Mouse (Mus musculus): ENCODE data around the gene Slc15a4.

The Slc15a4 gene

GRCm38 (mm10) chr5:127632167-127633145 lies at the start of gene Slc15a4, which contains the start of gene Glt1d1:
TSS of gene Slc15a4 (minus strand) at chr5:127632897.
TSS of gene Glt1d1 (plus strand) at chr5:127632262.
- DNase-seq (ENCODE audit: low read depth): no peak

GRCm38 (mm10) chr5:127678501-127678900 lies 45.8 kb upstream of the Slc15a4 start:
- no peak for DNase-seq (ENCODE audit: low read depth)

GRCm38 (mm10) chr5:127677561-127677960 lies 44.9 kb upstream of the Slc15a4 start:
- no peak for DNase-seq (ENCODE audit: low read depth)

- no peak for DNase-seq (ENCODE audit: low read depth)
These were observed 41.2 kb upstream of the Slc15a4 start for GRCm38 (mm10) chr5:127673913-127674312.

GRCm38 (mm10) chr5:127660979-127661378 lies 28.3 kb upstream of the Slc15a4 start:
- no peak for DNase-seq (ENCODE audit: low read depth)

- DNase-seq (ENCODE audit: low read depth): no peak
These were observed 27.6 kb upstream of the Slc15a4 start for GRCm38 (mm10) chr5:127660267-127660666.

- no peak for DNase-seq (ENCODE audit: low read depth)
These were observed 26.6 kb upstream of the Slc15a4 start for GRCm38 (mm10) chr5:127659312-127659711.

GRCm38 (mm10) chr5:127658257-127658656 lies 25.6 kb upstream of the Slc15a4 start:
- no peak for DNase-seq (ENCODE audit: low read depth)

- no peak for DNase-seq (ENCODE audit: low read depth)
These were observed 16.4 kb upstream of the Slc15a4 start for GRCm38 (mm10) chr5:127649077-127649476.

GRCm38 (mm10) chr5:127648046-127648445 lies 15.3 kb upstream of the Slc15a4 start:
- no peak for DNase-seq (ENCODE audit: low read depth)

GRCm38 (mm10) chr5:127641185-127641958 lies 8.7 kb upstream of the Slc15a4 start:
- no peak for DNase-seq (ENCODE audit: low read depth)

- DNase-seq (ENCODE audit: low read depth): no peak
These were observed 7.7 kb upstream of the Slc15a4 start for GRCm38 (mm10) chr5:127640359-127640758.

GRCm38 (mm10) chr5:127639635-127640034 lies 6.9 kb upstream of the Slc15a4 start:
- no peak for DNase-seq (ENCODE audit: low read depth)

GRCm38 (mm10) chr5:127639067-127639605 lies 6.4 kb upstream of the Slc15a4 start:
- no peak for DNase-seq (ENCODE audit: low read depth)

GRCm38 (mm10) chr5:127638177-127638576 lies 5.5 kb upstream of the Slc15a4 start:
- no peak for DNase-seq (ENCODE audit: low read depth)

GRCm38 (mm10) chr5:127637622-127638021 lies 4.9 kb upstream of the Slc15a4 start:
- DNase-seq (ENCODE audit: low read depth): no peak

GRCm38 (mm10) chr5:127633666-127634065 lies 969 bp upstream of the Slc15a4 start:
- DNase-seq (ENCODE audit: low read depth): no peak

GRCm38 (mm10) chr5:127633188-127633587 lies 491 bp upstream of the Slc15a4 start:
- no peak for DNase-seq (ENCODE audit: low read depth)

- DNase-seq (ENCODE audit: low read depth): no peak
These were observed 1.0 kb downstream of the Slc15a4 start for GRCm38 (mm10) chr5:127631671-127632070.

GRCm38 (mm10) chr5:127627242-127627641 lies 5.5 kb downstream of the Slc15a4 start:
- DNase-seq (ENCODE audit: low read depth): no peak

GRCm38 (mm10) chr5:127624427-127625213 lies 8.1 kb downstream of the Slc15a4 start:
- DNase-seq (ENCODE audit: low read depth): no peak

GRCm38 (mm10) chr5:127621108-127621507 lies 11.6 kb downstream of the Slc15a4 start:
- DNase-seq (ENCODE audit: low read depth): no peak
